12 mouse cellular contexts compared by ENCODE assay signal in genomic region chr4:13096216-13096615, GRCm38 (mm10).
DNase-seq lines count a peak whose midpoint lies in the region; ATAC-seq lines count a peak whose summit lies in the region.
"Had no signal": no experiment of that assay in that cellular context is flagged by ENCODE, and none has a peak within 500 bp of the region (broad histone marks: within the 10 kb centered on the region; RNA-seq: fewer than 3 reads in every experiment).

No protein-coding gene starts in this region.

- no peak for ATAC-seq in heart, embryonic 12.5 days (ENCODE audit: insufficient number of reproducible peaks, low FRiP score)
- ATAC-seq in hindbrain, embryonic 12.5 days (ENCODE audit: low FRiP score): peak; percentile 52; the same call in 1 of the 2 replicates
- no peak for ATAC-seq in midbrain, embryonic 14.5 days (ENCODE audit: low FRiP score, low TSS enrichment)
- no peak for ATAC-seq in forebrain, embryonic 14.5 days

- H3K4me1 ChIP-seq in heart, embryonic 12.5 days (replicated peaks): peaks cover 7% of the 10 kb centered on the region
- peaks cover 7% of the 10 kb centered on the region; the same call in 1 of the 2 replicates for H3K4me1 ChIP-seq in hindbrain, embryonic 12.5 days
- H3K4me1 ChIP-seq in midbrain, embryonic 14.5 days (ENCODE audit: control insufficient read depth, insufficient read depth, low read length): peaks cover 9% of the 10 kb centered on the region
- H3K4me1 ChIP-seq in forebrain, embryonic 14.5 days (ENCODE audit: control insufficient read depth, insufficient read depth, low read length): no peaks in the 10 kb centered on the region

- DNase-seq in heart, adult 9 months (ENCODE audit: low spot score in 2 of 2): no peak
- peak; percentile 97 for DNase-seq in ES-CJ7 (ENCODE audit: low read depth, low spot score)
- peak; percentile 63 for DNase-seq in midbrain, embryonic 14.5 days
- no peak for DNase-seq in MN1 (ENCODE audit: low spot score)
- DNase-seq in gastrocnemius, adult 8-10 months (ENCODE audit: low spot score in 2 of 2): no peak
- no peak for DNase-seq in forebrain, embryonic 14.5 days (ENCODE audit: low spot score)
- DNase-seq: cerebellum, adult 8-10 months; spleen, adult 18-20 months had no signal

- no peaks in the 10 kb centered on the region for H3K36me3 ChIP-seq in heart, embryonic 12.5 days
- no peaks in the 10 kb centered on the region for H3K36me3 ChIP-seq in hindbrain, embryonic 12.5 days
- no peaks in the 10 kb centered on the region for H3K36me3 ChIP-seq in midbrain, embryonic 14.5 days (ENCODE audit: control insufficient read depth, insufficient read depth, low read length)
- no peaks in the 10 kb centered on the region for H3K36me3 ChIP-seq in forebrain, embryonic 14.5 days (ENCODE audit: control insufficient read depth, insufficient read depth, low read length)

- no peak overlapping the region for H3K27ac ChIP-seq in heart, embryonic 12.5 days (ENCODE audit: poor library complexity, severe bottlenecking)
- H3K27ac ChIP-seq in hindbrain, embryonic 12.5 days: no peak overlapping the region
- no peak overlapping the region for H3K27ac ChIP-seq in midbrain, embryonic 14.5 days (replicated peaks; ENCODE audit: low read depth, low read length)
- no peak overlapping the region for H3K27ac ChIP-seq in forebrain, embryonic 14.5 days (ENCODE audit: low read depth, low read length)
- H3K27ac ChIP-seq: macrophage had no signal

- no peaks in the 10 kb centered on the region for H3K9me3 ChIP-seq in heart, embryonic 12.5 days (replicated peaks)
- H3K9me3 ChIP-seq in hindbrain, embryonic 12.5 days (replicated peaks): no peaks in the 10 kb centered on the region
- no peaks in the 10 kb centered on the region for H3K9me3 ChIP-seq in midbrain, embryonic 14.5 days (ENCODE audit: control insufficient read depth, low read length)
- no peaks in the 10 kb centered on the region for H3K9me3 ChIP-seq in forebrain, embryonic 14.5 days (replicated peaks; ENCODE audit: control insufficient read depth, low read length)

- H3K4me2 ChIP-seq in heart, embryonic 12.5 days: peak overlapping the region; percentile 33
- 0 out of 2 replicates have a peak overlapping the region, but pooled peaks have one; percentile 15 for H3K4me2 ChIP-seq in hindbrain, embryonic 12.5 days (replicated peaks)
- peak overlapping the region; percentile 34 for H3K4me2 ChIP-seq in midbrain, embryonic 14.5 days (ENCODE audit: low read length)
- H3K4me2 ChIP-seq in forebrain, embryonic 14.5 days (ENCODE audit: low read length): no peak overlapping the region
- H3K4me2 ChIP-seq: liver, embryonic 11.5 days had no signal

- no peak overlapping the region for H3K4me3 ChIP-seq in heart, embryonic 12.5 days
- no peak overlapping the region for H3K4me3 ChIP-seq in hindbrain, embryonic 12.5 days
- no peak overlapping the region for H3K4me3 ChIP-seq in midbrain, embryonic 14.5 days (replicated peaks; ENCODE audit: low read depth, low read length)
- no peak overlapping the region for H3K4me3 ChIP-seq in forebrain, embryonic 14.5 days (ENCODE audit: low read depth, low read length)

- no peak overlapping the region for H3K9ac ChIP-seq in heart, embryonic 12.5 days
- no peak overlapping the region for H3K9ac ChIP-seq in hindbrain, embryonic 12.5 days
- H3K9ac ChIP-seq in midbrain, embryonic 14.5 days (replicated peaks; ENCODE audit: low read length): no peak overlapping the region
- H3K9ac ChIP-seq in forebrain, embryonic 14.5 days (ENCODE audit: low read length): no peak overlapping the region

- H3K27me3 ChIP-seq in heart, embryonic 12.5 days (replicated peaks): no peaks in the 10 kb centered on the region
- H3K27me3 ChIP-seq in hindbrain, embryonic 12.5 days: no peaks in the 10 kb centered on the region
- no peaks in the 10 kb centered on the region for H3K27me3 ChIP-seq in midbrain, embryonic 14.5 days (ENCODE audit: control insufficient read depth, insufficient read depth, low read length)
- H3K27me3 ChIP-seq in forebrain, embryonic 14.5 days (replicated peaks; ENCODE audit: control insufficient read depth, insufficient read depth, low read length): no peaks in the 10 kb centered on the region

- 48% methylated on average over 9 of the region's 9 CpGs for whole genome bisulfite sequencing in heart, embryonic 12.5 days
- WGBS in hindbrain, embryonic 12.5 days: 22% methylated on average over 9 of the region's 9 CpGs
- WGBS in midbrain, embryonic 14.5 days: 13% methylated on average over 9 of the region's 9 CpGs
- WGBS in forebrain, embryonic 14.5 days: 56% methylated on average over 9 of the region's 9 CpGs

Comparison
In these comparisons a context has a peak if more than half of its experiments do, and no peak if none do; other contexts are left out.
1. DNase-seq: peak in ES-CJ7 (single experiment) and midbrain, embryonic 14.5 days (single experiment); none in heart, adult 9 months (0 of 2), MN1 (single experiment), gastrocnemius, adult 8-10 months (0 of 2) and forebrain, embryonic 14.5 days (single experiment).